Mouse (Mus musculus): ENCODE measurements around the gene H2-Ob. TPM values are rescaled to one million over a fixed set of nuclear protein-coding genes. Genes with fewer than 3 reads are reported as not detected.

Gene H2-Ob
- polyA plus RNA-seq, 1 experiment, result 72.2 TPM

DNA sequence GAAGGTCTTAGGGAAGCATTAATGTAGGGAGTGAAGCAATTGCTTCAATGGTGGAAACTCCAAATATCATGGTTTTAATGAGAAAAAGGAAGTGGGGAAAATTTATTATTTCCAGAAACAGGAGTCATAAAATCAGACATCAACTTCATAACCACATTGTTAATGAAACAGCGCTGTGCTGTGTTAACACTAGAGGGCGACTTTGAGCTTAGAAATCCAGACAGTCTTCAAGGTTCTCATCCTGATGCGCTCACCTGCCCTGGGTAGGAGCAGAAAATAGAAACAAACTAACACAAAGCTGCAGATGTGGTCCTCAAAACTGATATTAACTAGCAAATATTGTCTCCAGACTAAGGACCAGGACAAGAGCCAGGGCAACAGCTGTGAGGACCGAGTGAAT, 11.2 kb downstream of the H2-Ob start:
- Histone ChIP-seq H3K4me3 (replicated peaks; ENCODE audit: control insufficient read depth, low read depth, low read length) (no peak overlapping the region), H3K27ac (ENCODE audit: control insufficient read depth, insufficient read depth, low read depth, low read length, poor library complexity) (no peak overlapping the region), H3K4me1 (ENCODE audit: control insufficient read depth, insufficient read depth, low read length) (peaks cover 4% of the 10 kb centered on the region; the same call in 1 of the 2 replicates)
- WGBS, result 12% methylated on average over 4 of the region's 4 CpGs
- TF ChIP-seq POLR2A (IDR thresholded peaks at IDR 0.05; ENCODE audit: borderline replicate concordance, control insufficient read depth, low read depth, low read length), result no peak
- TF ChIP-seq CTCF (IDR thresholded peaks at IDR 0.05; ENCODE audit: control insufficient read depth, insufficient read depth, low read length), result peak; percentile 48

DNA sequence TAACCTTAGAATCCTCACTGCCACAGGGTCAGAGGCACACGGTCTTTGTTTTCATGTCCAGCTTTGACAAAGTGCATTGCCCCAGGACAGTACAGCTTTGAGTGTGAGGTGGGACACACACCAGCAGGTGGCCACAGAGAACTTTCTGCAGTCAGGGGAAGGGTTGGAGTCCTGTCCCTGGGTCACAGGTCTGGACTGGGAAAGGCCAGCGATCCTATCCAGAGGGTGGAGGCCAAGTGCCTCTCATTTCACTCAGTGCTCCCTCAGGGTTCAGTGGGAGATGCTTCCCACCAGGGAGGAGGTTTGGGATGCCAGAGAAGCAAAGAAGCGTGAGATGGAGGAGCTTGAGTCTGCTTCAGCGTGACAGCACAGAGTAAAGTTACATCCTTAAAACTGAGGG, 13.0 kb downstream of the H2-Ob start:
- no peak for TF ChIP-seq POLR2A (IDR thresholded peaks at IDR 0.05; ENCODE audit: borderline replicate concordance, control insufficient read depth, low read depth, low read length)
- TF ChIP-seq CTCF (IDR thresholded peaks at IDR 0.05; ENCODE audit: control insufficient read depth, insufficient read depth, low read length), result peak; percentile 29; the same call in 1 of the 2 replicates
- WGBS, result 60% methylated on average over 4 of the region's 4 CpGs
- Histone ChIP-seq H3K27ac (ENCODE audit: control insufficient read depth, insufficient read depth, low read depth, low read length, poor library complexity) (no peak overlapping the region), H3K4me3 (replicated peaks; ENCODE audit: control insufficient read depth, low read depth, low read length) (no peak overlapping the region), H3K4me1 (ENCODE audit: control insufficient read depth, insufficient read depth, low read length) (peaks cover 4% of the 10 kb centered on the region; the same call in 1 of the 2 replicates)

DNA sequence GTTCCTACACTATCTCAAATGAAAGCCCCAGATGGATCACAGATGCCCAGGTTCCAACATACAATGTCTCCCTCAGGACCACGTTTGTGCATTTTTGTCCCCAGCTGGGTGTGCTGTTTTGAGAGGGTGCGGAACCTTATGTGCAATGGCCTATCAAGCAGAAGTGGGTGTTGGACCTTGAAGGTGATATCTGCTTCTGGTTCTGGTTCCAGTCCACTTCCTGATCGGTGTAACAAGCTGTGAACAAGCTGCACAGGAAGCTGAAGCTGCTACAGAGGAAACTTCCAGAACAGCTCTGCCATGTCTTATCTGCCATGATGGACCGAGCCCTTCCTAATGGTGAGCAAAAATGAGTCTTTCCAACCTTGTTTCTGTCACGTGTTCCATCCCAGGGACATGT, 17.8 kb downstream of the H2-Ob start:
- 70% methylated on average over 5 of the region's 5 CpGs for WGBS
- Histone ChIP-seq H3K4me1 (ENCODE audit: control insufficient read depth, insufficient read depth, low read length) (no peaks in the 10 kb centered on the region; the same call in 1 of the 2 replicates), H3K4me3 (replicated peaks; ENCODE audit: control insufficient read depth, low read depth, low read length) (no peak overlapping the region), H3K27ac (ENCODE audit: control insufficient read depth, insufficient read depth, low read depth, low read length, poor library complexity) (no peak overlapping the region)
- TF ChIP-seq POLR2A (IDR thresholded peaks at IDR 0.05; ENCODE audit: borderline replicate concordance, control insufficient read depth, low read depth, low read length) (no peak), CTCF (IDR thresholded peaks at IDR 0.05; ENCODE audit: control insufficient read depth, insufficient read depth, low read length) (no peak)

DNA sequence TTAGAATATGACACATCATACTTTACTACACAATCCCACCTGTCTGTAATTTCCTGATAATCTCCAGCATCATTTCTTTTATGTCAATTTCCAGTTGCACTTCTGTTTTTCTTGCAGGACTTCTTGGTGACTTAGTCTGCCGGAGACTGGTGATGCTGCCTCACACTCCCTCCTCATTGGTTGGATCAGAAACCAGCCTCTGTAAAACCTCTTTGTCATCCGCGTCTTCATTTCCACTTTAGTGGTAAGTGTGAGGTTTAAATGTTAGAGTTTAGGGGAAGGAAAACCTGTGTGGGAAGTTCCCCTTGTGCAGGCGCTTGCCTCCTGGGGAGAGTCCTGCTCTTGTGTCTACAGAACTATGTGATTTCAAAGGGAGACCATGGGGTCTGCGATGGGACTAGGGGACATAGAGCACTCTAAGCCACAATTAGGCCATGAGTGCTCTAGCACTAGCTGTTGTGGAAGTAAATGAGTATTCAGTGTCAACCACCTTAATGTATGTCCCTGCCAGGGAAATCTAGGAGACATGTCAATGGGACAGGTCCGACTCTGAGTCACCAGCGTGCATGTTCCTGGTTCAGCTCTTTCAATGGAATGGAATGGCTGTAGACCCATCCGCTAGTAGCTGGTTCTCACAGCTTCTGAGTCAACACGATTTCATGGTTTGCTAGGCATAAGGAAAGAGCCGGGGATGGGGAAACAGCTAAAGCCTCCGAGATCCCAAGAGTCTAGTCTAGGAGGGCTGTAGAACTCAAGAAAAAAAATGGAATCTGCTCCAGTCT, 19.1 kb downstream of the H2-Ob start, which contains the start of gene H2-Ab1:
H2-Ab1 (plus strand) TSS at position 96 of the 782 bp plus-strand sequence.
- peak within 1 kb of the TSS; percentile 18; the same call in 1 of the 2 replicates for H3K27ac ChIP-seq (ENCODE audit: control insufficient read depth, insufficient read depth, low read depth, low read length, poor library complexity)
- WGBS, result 54% methylated on average over 11 of the region's 11 CpGs

DNA sequence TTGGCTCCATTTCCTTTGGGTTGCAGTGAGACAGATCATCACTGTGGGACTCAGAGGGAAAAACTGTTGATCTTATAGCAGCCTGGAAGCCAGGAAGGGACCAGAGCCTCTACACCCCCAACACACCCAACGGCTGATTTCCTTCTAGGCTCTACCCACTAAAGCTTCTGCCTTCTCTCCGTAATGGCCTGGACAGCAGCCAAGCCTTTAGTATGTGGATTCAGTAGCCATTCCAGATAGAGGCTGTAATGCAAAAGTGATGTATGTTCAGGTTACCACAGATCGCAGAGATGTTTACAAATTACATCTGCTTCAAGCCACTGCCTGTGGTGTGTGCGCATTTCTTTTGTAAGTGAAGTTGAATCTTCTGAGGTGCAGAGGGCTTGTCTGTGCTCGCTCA, 21.8 kb downstream of the H2-Ob start:
- 45% methylated on average over 5 of the region's 5 CpGs for WGBS
- H3K4me1 ChIP-seq (ENCODE audit: control insufficient read depth, insufficient read depth, low read length), result peaks cover 2% of the 10 kb centered on the region
- no peak overlapping the region for H3K27ac ChIP-seq (ENCODE audit: control insufficient read depth, insufficient read depth, low read depth, low read length, poor library complexity)
- TF ChIP-seq CTCF (IDR thresholded peaks at IDR 0.05; ENCODE audit: control insufficient read depth, insufficient read depth, low read length) (no peak), POLR2A (IDR thresholded peaks at IDR 0.05; ENCODE audit: borderline replicate concordance, control insufficient read depth, low read depth, low read length) (no peak)
- no peak overlapping the region for H3K4me3 ChIP-seq (replicated peaks; ENCODE audit: control insufficient read depth, low read depth, low read length)

More for the DNA sequence above, 19.1 kb downstream of the H2-Ob start, which contains the start of gene H2-Ab1:
- no peaks in the 10 kb centered on the region; the same call in 1 of the 2 replicates for H3K4me1 ChIP-seq (ENCODE audit: control insufficient read depth, insufficient read depth, low read length)
- no peak within 1 kb of the TSS for H3K4me3 ChIP-seq (replicated peaks; ENCODE audit: control insufficient read depth, low read depth, low read length)
- TF ChIP-seq POLR2A (IDR thresholded peaks at IDR 0.05; ENCODE audit: borderline replicate concordance, control insufficient read depth, low read depth, low read length) (no peak), CTCF (IDR thresholded peaks at IDR 0.05; ENCODE audit: control insufficient read depth, insufficient read depth, low read length) (no peak)

DNA sequence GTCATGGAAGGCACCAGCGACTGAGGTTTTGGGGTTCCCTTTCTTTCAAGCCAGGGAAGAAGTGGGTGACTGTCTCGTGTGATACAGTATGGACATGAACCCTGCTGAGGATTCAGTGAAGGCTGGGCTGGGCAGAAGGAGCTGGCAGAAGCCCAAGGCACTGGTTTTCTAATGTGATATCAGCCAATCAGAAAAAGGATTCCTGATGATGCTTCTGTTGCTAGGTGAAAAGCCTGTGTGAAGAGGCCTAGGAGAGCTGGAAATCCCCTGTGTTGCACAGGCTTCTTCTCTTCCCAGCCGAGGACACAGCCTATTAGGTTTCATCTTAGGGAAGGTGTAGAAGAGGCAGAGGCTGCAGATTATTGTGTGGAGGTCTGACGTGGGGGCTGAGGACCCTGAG, 22.8 kb downstream of the H2-Ob start:
- WGBS, result 24% methylated on average over 4 of the region's 4 CpGs
- peak overlapping the region; percentile 87 for H3K27ac ChIP-seq (ENCODE audit: control insufficient read depth, insufficient read depth, low read depth, low read length, poor library complexity)
- TF ChIP-seq POLR2A (IDR thresholded peaks at IDR 0.05; ENCODE audit: borderline replicate concordance, control insufficient read depth, low read depth, low read length), result no peak
- TF ChIP-seq CTCF (IDR thresholded peaks at IDR 0.05; ENCODE audit: control insufficient read depth, insufficient read depth, low read length), result no peak
- H3K4me3 ChIP-seq (replicated peaks; ENCODE audit: control insufficient read depth, low read depth, low read length), result no peak overlapping the region
- peaks cover 2% of the 10 kb centered on the region for H3K4me1 ChIP-seq (ENCODE audit: control insufficient read depth, insufficient read depth, low read length)

DNA sequence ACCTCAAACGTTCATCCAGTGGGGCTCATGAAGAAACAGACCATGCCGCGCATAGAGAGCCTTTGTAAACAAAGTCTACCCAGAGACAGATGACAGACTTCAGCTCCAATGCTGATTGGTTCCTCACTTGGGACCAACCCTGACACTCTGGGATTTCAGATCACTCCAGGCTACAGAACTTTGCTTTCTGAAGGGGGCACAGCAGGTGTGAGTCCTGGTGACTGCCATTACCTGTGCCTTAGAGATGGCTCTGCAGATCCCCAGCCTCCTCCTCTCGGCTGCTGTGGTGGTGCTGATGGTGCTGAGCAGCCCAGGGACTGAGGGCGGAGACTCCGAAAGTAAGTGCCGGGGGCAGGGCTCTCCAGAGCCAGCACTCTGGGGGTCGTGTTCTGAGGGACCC, 24.4 kb downstream of the H2-Ob start:
- TF ChIP-seq CTCF (IDR thresholded peaks at IDR 0.05; ENCODE audit: control insufficient read depth, insufficient read depth, low read length), result no peak
- peak; percentile 48; the same call in 1 of the 2 replicates for TF ChIP-seq POLR2A (IDR thresholded peaks at IDR 0.05; ENCODE audit: borderline replicate concordance, control insufficient read depth, low read depth, low read length)
- Histone ChIP-seq H3K4me1 (ENCODE audit: control insufficient read depth, insufficient read depth, low read length) (peaks cover 2% of the 10 kb centered on the region), H3K4me3 (replicated peaks; ENCODE audit: control insufficient read depth, low read depth, low read length) (peak overlapping the region; percentile 93), H3K27ac (ENCODE audit: control insufficient read depth, insufficient read depth, low read depth, low read length, poor library complexity) (peak overlapping the region; percentile 79)
- under 1% methylated on average over 8 of the region's 8 CpGs for WGBS

DNA sequence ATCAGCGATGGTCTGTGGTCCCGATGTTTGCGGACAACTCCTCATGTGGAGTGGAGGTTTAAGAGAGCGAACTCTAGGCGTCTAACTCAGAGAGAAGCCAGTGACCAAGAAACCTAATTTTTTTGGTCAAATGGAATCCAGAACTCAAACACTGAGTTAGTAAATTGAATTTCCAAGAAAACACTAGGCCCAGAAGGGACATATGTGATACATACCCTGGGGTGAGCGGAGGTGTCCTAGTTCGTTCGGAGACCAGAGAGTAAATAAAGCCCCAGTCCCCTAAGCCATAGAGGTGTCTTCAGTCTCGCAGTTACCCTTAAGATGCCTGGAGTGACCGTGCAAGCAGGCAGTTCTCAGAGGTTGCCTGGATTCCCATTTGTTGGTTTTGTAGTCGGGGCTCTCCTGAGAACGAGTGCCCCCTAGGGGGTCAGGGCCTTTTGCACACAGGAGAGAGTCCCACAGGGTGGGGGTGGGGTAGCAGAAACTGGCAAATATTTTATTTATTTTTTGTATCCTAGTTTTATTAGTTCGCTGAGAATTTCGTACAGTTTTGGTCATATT, 25.2 kb downstream of the H2-Ob start:
- WGBS, result 7% methylated on average over 14 of the region's 14 CpGs
- Histone ChIP-seq H3K27ac (ENCODE audit: control insufficient read depth, insufficient read depth, low read depth, low read length, poor library complexity) (peak overlapping the region; percentile 6; the same call in 1 of the 2 replicates), H3K4me1 (ENCODE audit: control insufficient read depth, insufficient read depth, low read length) (peaks cover 2% of the 10 kb centered on the region), H3K4me3 (replicated peaks; ENCODE audit: control insufficient read depth, low read depth, low read length) (peak overlapping the region; percentile 93)
- TF ChIP-seq POLR2A (IDR thresholded peaks at IDR 0.05; ENCODE audit: borderline replicate concordance, control insufficient read depth, low read depth, low read length), result no peak
- peak; percentile 31; the same call in 1 of the 2 replicates for TF ChIP-seq CTCF (IDR thresholded peaks at IDR 0.05; ENCODE audit: control insufficient read depth, insufficient read depth, low read length)

Measured in bone marrow, adult 2 months (tissue).